Mouse (Mus musculus): ENCODE results near the gene Zbtb42.
A peak's percentile ranks its signal among the peaks of the same experiment; 100 is the strongest.

Zbtb42 gene

DNA sequence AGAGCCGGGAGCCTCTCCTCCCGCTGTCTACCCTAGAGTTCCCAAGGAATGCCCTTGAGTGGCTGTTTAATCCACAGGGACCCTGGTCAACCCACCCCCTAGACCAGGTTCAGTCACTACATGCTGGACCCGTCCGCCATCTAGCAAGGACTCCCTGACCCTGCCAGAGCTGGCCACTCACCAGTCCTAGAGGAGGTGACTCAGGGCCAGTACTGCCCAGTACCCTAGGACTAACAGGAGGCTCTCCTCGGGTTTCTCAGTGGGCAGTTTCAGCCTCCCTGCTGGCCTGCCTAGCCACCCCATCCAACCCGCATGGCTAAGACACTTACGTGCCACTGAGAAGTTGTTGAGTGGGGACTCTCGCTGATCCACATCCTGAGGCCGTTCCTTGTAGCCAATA, 16.8 kb upstream of the Zbtb42 start:
- no peak for DNase-seq (ENCODE audit: low read depth, low spot score)

DNA sequence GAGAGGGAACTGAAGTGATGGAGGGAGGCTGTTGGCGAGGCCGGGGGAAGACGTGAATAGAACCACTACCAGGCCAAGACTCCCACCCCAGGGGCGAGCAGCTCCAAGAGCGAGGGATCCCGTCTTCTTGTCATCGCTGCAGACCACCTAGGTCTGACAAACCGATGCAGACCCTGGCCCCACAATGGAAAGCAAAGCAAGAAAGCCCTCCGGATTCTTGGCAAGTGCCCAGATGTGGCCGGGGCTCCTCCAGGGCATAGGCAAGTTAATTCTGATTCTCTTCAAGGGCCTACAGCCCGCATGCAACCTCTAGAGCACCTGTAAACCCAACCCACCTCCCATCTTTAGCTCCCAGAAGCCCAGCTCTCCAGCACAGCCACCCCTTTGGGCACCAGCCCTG, 15.3 kb upstream of the Zbtb42 start:
- no peak for DNase-seq (ENCODE audit: low read depth, low spot score)

- DNase-seq (ENCODE audit: low read depth, low spot score): no peak
Observed at GRCm38 (mm10) chr12:112663716-112664115, 14.9 kb upstream of the Zbtb42 start.

DNA sequence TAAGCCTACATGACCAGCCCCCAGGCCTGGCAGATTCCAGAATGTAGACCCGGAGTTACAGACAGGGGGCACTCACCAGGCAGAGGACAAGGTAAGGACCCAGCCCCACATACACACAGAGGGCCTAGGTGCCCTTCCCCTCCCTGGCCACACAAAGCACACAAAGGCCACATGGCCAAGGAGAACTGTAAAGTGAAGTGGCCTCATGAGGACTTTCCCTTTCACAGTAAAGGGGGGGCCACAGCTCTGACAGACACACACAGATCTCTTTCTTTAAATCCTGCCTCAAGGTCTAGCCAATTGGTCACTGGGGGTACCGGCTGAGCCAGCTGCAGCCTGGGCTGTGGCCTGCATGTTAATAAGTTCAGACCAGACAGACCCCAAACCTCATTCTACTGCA, 14.5 kb upstream of the Zbtb42 start:
- no peak for DNase-seq (ENCODE audit: low read depth, low spot score)

GRCm38 (mm10) chr12:112664656-112665055, 14.0 kb upstream of the Zbtb42 start:
- DNase-seq (ENCODE audit: low read depth, low spot score): no peak

GRCm38 (mm10) chr12:112665445-112665844, 13.2 kb upstream of the Zbtb42 start:
- DNase-seq (ENCODE audit: low read depth, low spot score): peak; percentile 49

- no peak for DNase-seq (ENCODE audit: low read depth, low spot score)
Observed at GRCm38 (mm10) chr12:112665881-112666544, 12.6 kb upstream of the Zbtb42 start.

DNA sequence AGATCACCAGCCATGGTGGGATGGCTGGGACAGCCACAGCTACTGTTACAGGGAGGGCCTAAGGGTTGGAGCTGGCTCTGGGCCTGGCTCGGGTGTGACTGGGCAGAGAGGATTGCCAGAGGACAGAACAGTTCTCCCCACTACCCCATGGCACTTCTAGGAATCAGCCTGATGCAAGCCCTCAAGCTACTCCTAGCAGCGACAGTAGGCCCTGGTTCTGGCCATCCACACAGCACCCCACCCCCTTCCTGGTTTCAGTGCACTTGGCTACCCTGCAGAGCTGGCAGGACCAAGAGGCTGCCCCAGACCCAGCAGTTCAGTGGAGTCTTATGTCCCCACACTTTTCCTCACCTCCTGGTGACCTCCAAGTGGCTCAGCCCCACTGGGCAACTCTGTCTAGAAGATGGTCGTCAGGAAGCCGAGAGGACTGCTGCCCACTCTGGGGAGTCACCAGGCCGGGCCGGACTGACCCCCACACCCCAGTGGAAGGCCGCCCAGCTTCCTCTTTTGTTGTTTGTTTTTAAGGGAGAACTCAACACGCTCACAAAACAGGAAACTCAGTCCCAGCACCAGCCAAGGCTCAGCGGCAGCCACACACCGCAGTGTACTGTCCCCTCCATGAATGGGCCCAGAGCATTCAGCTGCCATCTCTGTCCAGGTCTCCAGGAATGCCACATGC, 10.9 kb upstream of the Zbtb42 start:
- no peak for DNase-seq (ENCODE audit: low read depth, low spot score)

- no peak for DNase-seq (ENCODE audit: low read depth, low spot score)
Observed at GRCm38 (mm10) chr12:112670718-112671393, 7.8 kb upstream of the Zbtb42 start.

DNA sequence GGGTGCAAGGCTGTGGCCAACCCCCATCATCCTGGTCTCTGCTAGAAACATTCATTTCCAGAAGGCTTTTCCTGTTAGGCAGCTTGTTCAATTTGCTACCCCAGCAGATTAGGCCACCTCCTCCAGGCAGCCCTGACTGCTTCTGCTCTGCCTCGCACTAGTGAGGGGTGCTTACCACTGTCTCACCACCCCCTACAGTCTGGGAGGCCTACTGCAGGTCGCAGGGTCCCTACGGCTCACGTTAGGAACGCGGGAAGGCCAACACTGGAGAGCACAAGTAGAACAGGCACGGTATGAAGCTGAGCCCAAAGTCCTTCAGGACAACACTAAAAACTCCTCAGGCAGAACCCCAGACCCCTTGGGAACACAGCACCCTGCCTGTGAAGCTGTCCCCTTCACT, 6.7 kb upstream of the Zbtb42 start:
- no peak for DNase-seq (ENCODE audit: low read depth, low spot score)

- DNase-seq (ENCODE audit: low read depth, low spot score): no peak
Observed at GRCm38 (mm10) chr12:112672744-112673575, 5.7 kb upstream of the Zbtb42 start.

- no peak for DNase-seq (ENCODE audit: low read depth, low spot score)
Observed at GRCm38 (mm10) chr12:112673576-112674091, 5.0 kb upstream of the Zbtb42 start.

DNA sequence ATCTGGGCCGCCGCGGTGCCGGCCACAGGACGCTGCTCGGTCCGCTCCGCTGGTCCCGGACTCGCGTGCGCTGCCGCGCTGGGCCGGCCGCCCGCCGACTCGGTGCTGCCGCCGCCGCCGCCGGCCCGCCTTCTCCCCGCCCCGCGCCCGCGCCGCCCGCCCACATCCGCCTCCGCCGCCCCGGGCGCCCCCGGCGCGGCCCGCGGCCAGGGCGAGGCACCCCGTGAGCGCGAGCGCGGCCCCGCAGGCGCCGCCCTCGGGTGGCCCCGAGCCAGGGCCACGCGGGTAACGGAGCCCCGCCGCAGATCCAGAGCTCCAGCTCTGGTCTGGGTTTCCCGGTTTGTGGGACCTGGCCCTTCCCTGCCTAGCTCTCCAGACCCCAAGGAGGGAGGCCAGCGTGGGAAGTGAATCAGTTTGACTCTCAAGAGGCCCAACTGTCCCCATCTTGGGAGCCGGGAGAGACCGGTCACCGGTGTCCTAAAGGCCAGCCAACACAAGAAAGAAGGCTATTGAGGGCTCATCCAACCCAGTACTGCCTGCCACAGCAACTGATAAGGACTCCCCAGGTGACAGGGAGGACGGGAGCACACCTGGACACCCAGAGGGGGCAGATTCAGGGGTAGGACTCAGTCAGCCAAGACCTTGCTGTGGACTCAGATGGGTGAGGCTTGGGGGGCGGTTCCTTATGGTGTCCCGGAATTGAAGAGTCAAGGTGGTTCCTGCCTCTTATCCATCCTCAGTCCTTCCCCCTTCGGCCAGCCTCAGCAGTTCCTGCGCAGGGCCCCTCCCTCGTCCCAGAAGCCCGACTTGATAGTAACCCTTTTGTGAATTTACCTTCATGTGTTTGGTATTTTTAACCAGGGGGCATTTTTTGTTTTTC, 4.3 kb upstream of the Zbtb42 start, which contains the start of gene Akt1:
TSS of gene Akt1 (minus strand) at position 753 of the 880 bp plus-strand sequence.
- no peak for DNase-seq (ENCODE audit: low read depth, low spot score)

DNA sequence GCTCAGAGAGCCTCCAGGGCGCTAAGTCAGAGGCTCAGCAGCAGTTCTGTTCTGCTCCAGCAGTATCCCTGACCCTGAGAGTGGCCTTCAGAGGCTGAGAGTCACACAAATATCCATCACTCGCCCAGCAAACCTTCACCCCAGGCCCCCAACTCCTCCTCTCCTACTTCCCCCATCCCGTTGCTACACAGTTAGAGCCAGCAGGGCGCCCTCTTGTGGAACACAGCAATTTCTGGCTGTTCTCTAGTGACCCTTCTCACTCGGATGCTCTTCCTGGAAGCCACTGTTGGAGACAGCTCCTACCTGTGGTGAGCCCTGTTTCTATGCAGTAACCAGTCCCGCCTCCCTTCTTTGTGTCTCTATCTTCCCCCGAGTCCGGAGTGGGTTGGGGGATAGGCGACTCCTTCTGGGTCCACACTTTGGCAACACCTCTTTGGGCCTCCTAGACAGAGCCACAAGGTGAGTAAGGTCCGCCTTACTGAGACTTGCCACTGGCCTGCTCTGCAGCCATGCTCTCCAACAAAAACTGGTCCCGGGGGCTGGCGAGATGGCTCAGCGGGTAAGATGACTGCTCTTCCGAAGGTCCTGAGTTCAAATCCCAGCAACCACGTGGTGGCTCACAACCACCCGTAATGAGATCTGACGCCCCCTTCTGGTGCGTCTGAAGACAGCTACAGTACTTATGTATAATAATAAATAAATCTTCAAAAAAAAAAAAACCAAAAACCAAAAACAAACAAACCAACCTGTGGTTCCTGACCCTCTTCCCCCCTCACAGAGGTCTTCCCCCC, 3.2 kb upstream of the Zbtb42 start:
- peak; percentile 60 for DNase-seq (ENCODE audit: low read depth, low spot score)

- no peak for DNase-seq (ENCODE audit: low read depth, low spot score)
Observed at GRCm38 (mm10) chr12:112677076-112677475, 1.6 kb upstream of the Zbtb42 start.

DNA sequence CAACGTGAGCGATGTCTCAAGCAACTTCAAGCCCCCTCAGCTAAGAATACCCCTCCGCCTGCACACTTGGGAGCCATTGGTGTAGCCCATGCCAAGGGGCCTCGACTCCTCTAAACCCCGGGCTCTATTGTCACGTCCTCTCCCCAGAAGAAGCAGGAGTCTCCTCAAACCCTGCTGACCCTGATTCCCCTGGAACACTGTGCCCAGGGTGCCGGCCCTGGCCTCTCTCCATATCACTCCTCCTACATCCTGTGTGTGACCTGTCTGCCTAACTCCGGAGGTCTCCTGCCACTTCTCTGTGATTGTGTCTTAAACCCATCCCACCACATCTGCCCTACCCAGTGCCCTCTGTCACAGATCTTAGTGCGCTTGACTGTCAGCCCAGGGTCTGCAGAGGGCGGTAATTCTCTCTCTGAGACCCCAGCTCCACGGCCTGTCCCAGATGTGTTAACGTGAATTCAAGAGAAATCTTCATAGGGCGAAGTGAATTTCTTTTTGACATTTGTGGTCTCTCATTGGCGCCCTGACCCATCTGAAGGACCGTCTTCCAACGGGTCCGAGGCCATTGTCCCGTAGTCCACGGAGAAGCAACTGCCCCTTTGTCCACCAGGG, 579 bp upstream of the Zbtb42 start:
- DNase-seq (ENCODE audit: low read depth, low spot score): no peak

- DNase-seq (ENCODE audit: low read depth, low spot score): no peak
Observed at GRCm38 (mm10) chr12:112679027-112679996, 684 bp downstream of the Zbtb42 start.

DNA sequence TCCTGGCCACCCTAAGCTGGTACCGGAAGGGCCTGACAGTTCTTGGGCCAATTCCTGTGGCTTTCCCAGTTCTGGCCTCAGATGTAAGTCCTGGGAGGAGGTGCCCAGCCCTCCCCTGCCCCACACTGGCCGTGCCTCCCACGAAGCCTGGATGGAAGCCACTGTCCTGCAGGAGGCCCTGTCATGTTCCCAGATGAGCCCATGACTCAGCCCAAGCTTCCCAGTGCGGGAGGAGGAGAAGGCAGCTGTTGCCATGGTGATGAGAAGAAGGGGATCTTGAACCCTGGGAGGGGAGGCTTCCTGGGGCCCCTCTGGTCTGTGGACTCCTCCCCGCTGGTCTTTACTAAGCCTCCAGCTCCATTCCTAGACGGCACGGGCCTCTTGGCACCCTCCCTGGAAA, 4.7 kb downstream of the Zbtb42 start:
- no peak for DNase-seq (ENCODE audit: low read depth, low spot score)

Measured in telencephalon, adult 2 months (tissue).